Mouse (Mus musculus): Measurements from ENCODE around the gene Gm5148.

Gene Gm5148

GRCm38 (mm10) chr3:37738171-37738950 is 14.1 kb upstream of the Gm5148 start:
- no peak for DNase-seq (ENCODE audit: low spot score)

- peak; percentile 49 for DNase-seq (ENCODE audit: low spot score)
Measured at GRCm38 (mm10) chr3:37737407-37737806, 13.1 kb upstream of the Gm5148 start.

GRCm38 (mm10) chr3:37735166-37735565 is 10.9 kb upstream of the Gm5148 start:
- DNase-seq (ENCODE audit: low spot score) = no peak

- peak; percentile 36 for DNase-seq (ENCODE audit: low spot score)
Measured at GRCm38 (mm10) chr3:37729142-37729541, 4.9 kb upstream of the Gm5148 start.

GRCm38 (mm10) chr3:37728112-37729100 is 4.1 kb upstream of the Gm5148 start:
- no peak for DNase-seq (ENCODE audit: low spot score)

GRCm38 (mm10) chr3:37727392-37727791 is 3.1 kb upstream of the Gm5148 start:
- DNase-seq (ENCODE audit: low spot score) = no peak

- DNase-seq (ENCODE audit: low spot score) = no peak
Measured at GRCm38 (mm10) chr3:37726501-37727140, 2.3 kb upstream of the Gm5148 start.

GRCm38 (mm10) chr3:37724946-37725735 is 851 bp upstream of the Gm5148 start:
- DNase-seq (ENCODE audit: low spot score) = no peak

- no peak for DNase-seq (ENCODE audit: low spot score)
Measured at GRCm38 (mm10) chr3:37723662-37724170, 574 bp downstream of the Gm5148 start.

GRCm38 (mm10) chr3:37723061-37723521 is 1.2 kb downstream of the Gm5148 start:
- no peak for DNase-seq (ENCODE audit: low spot score)

- DNase-seq (ENCODE audit: low spot score) = no peak
Measured at GRCm38 (mm10) chr3:37722487-37723060, 1.7 kb downstream of the Gm5148 start.

- no peak for DNase-seq (ENCODE audit: low spot score)
Measured at GRCm38 (mm10) chr3:37716992-37717391, 7.3 kb downstream of the Gm5148 start.

GRCm38 (mm10) chr3:37715734-37716133 is 8.6 kb downstream of the Gm5148 start:
- DNase-seq (ENCODE audit: low spot score) = no peak

GRCm38 (mm10) chr3:37712501-37712900 is 11.8 kb downstream of the Gm5148 start:
- DNase-seq (ENCODE audit: low spot score) = peak; percentile 33

- no peak for DNase-seq (ENCODE audit: low spot score)
Measured at GRCm38 (mm10) chr3:37711639-37712038, 12.7 kb downstream of the Gm5148 start.

- no peak for DNase-seq (ENCODE audit: low spot score)
Measured at GRCm38 (mm10) chr3:37707801-37708200, 16.5 kb downstream of the Gm5148 start.

- no peak for DNase-seq (ENCODE audit: low spot score)
Measured at GRCm38 (mm10) chr3:37706439-37706838, 17.9 kb downstream of the Gm5148 start.

- no peak for DNase-seq (ENCODE audit: low spot score)
Measured at GRCm38 (mm10) chr3:37705436-37705835, 18.9 kb downstream of the Gm5148 start.

- peak; percentile 47 for DNase-seq (ENCODE audit: low spot score)
Measured at GRCm38 (mm10) chr3:37704701-37705279, 19.5 kb downstream of the Gm5148 start.

- DNase-seq (ENCODE audit: low spot score) = no peak
Measured at GRCm38 (mm10) chr3:37703066-37703465, 21.2 kb downstream of the Gm5148 start.

Data from testis, postnatal 14 days (tissue).